Mouse (Mus musculus) gastrocnemius, postnatal 4 days (tissue): ENCODE data around the gene Prelp. TPM values are rescaled to one million over a fixed set of nuclear protein-coding genes. Genes with fewer than 3 reads are reported as not detected.

Experiments
- DNase-seq, 2 experiments: peaks; one replicate each; pipeline ENCODE4 v3.0.0; 2021 to 2022; ENCODE audit warnings: low spot score in 2 of 2, mixed read lengths in 2 of 2
- total RNA-seq, 2 experiments: library from RNA; stranded (reverse); gene quantifications; 2 replicates each; pipeline ENCODE4 v1.2.3; 2021

Prelp gene
- total RNA-seq, 2 experiments from 2014 or later, result 25.2 to 27.4 TPM

- DNase-seq, result no peak
These were observed 60.2 kb downstream of the Prelp start for GRCm38 (mm10) chr1:133861028-133861427.

Other genes with a start within 250 kb of the Prelp start
- gene Lax1, start 231.3 kb downstream of the Prelp start, total RNA-seq, result under 1 TPM; 0.34 to 0.56 TPM
- gene Atp2b4, start 120.4 kb downstream of the Prelp start, total RNA-seq, result 10 to 100 TPM; 44.7 to 48.8 TPM
- gene Optc, start 13.4 kb downstream of the Prelp start, total RNA-seq, result under 1 TPM; 0.22 to 0.49 TPM
- gene Fmod, start 115.8 kb upstream of the Prelp start, total RNA-seq, result 100 to 1,000 TPM; 108 to 184 TPM
- gene Btg2, start 157.7 kb upstream of the Prelp start, total RNA-seq, result 10 to 100 TPM; 22.4 to 26.7 TPM
- gene Chit1, start 189.8 kb upstream of the Prelp start, total RNA-seq, result under 1 TPM; 0.16 to 0.27 TPM